Mouse (Mus musculus): ENCODE measurements around the gene Cnr2. TPM values are rescaled to one million over a fixed set of nuclear protein-coding genes. Genes with fewer than 3 reads are reported as not detected.
A peak's percentile ranks its signal among the peaks of the same experiment; 100 is the strongest.

Cnr2 gene
- polyA plus RNA-seq, 1 experiment from 2014 or later: 0.71 TPM

DNA sequence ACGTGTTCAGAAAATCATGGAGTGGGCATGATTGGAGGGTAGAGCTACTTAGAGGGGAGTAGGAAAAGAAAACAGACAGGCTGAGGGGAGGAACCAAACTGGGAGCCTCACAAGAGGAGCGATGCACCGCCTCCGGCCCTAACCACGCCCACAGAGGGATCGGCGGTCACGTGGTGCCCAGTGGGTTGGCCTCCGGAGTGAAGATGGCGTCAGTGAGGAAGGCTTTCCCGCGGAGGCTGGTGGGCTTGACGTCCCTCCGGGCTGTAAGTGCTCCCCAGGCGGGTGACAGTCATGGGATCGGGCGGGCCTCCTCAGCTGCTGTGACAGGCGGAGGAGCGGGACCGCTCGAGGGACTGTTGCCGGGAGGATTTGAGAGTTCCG, 51.1 kb downstream of the Cnr2 start, which contains the start of gene Hmgcl:
TSS of gene Hmgcl (plus strand) at position 171 of the 381 bp plus-strand sequence.
- no peak for TF ChIP-seq CTCF (IDR thresholded peaks at IDR 0.05; ENCODE audit: low read depth)
- Histone ChIP-seq H3K9ac (peak within 1 kb of the TSS; percentile 72), H3K4me3 (ENCODE audit: low read depth, low read length) (peak within 1 kb of the TSS; percentile 72), H3K27me3 (ENCODE audit: insufficient read depth, low read length) (no peaks in the 10 kb centered on the region), H3K36me3 (ENCODE audit: insufficient read depth) (peaks cover 4% of the 10 kb centered on the region), H3K4me1 (ENCODE audit: insufficient read depth) (0 out of 2 replicates have a peak, but pooled peaks cover 3% of the 10 kb centered on the region), H3K4me2 (peak within 1 kb of the TSS; percentile 87), H3K27ac (ENCODE audit: low read depth) (peak within 1 kb of the TSS; percentile 55; the same call in 1 of the 2 replicates), H3K9me3 (ENCODE audit: low read depth, low read length) (no peaks in the 10 kb centered on the region)
- ATAC-seq (ENCODE audit: insufficient read depth): peak; percentile 94
- under 1% methylated on average over 23 of the region's 23 CpGs for WGBS
- DNase-seq: peak; percentile 98

DNA sequence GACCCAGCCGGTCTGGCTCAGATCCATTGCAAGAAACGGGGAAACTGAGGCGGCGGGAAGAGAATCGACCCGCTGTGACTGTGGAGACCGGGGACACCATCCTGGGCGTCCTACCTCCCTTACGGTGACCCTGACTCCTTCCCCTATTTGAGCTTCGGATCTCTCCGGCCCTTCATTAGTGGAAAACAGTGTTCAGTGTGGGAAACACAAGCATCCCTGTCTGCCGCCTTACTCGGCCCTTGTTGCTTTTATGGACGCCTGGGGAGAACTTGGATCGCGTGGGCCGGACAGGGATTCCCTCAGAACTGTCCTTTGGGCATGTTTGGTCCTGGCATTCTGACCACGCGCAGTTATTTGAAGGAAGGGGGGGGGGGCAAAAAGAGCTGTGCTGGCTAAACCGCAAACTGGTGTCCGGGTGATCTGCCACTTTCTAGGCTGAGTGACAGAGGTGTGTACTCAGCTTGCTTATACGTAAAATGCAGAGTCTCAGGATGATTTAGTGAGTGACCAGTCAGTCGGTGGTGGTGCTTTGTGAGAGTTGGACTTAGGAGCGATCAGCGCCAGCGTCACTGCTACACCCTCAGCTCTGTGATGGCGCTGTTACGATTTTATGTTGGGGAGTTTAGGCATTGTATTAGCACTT, 51.6 kb downstream of the Cnr2 start:
- ATAC-seq (ENCODE audit: insufficient read depth): peak; percentile 4
- no peaks in the 10 kb centered on the region for H3K9me3 ChIP-seq (ENCODE audit: low read depth, low read length)
- H3K27me3 ChIP-seq (ENCODE audit: insufficient read depth, low read length): no peaks in the 10 kb centered on the region
- H3K4me2 ChIP-seq: peak overlapping the region; percentile 87
- peak; percentile 44 for DNase-seq
- H3K27ac ChIP-seq (ENCODE audit: low read depth): peak overlapping the region; percentile 55; the same call in 1 of the 2 replicates
- H3K36me3 ChIP-seq (ENCODE audit: insufficient read depth): peaks cover 8% of the 10 kb centered on the region
- H3K9ac ChIP-seq: peak overlapping the region; percentile 72
- no peak for TF ChIP-seq CTCF (IDR thresholded peaks at IDR 0.05; ENCODE audit: low read depth)
- 0 out of 2 replicates have a peak, but pooled peaks cover 3% of the 10 kb centered on the region for H3K4me1 ChIP-seq (ENCODE audit: insufficient read depth)
- H3K4me3 ChIP-seq (ENCODE audit: low read depth, low read length): peak overlapping the region; percentile 72
- WGBS: under 1% methylated on average over 28 of the region's 28 CpGs

- Histone ChIP-seq H3K4me3 (ENCODE audit: low read depth, low read length) (no peak overlapping the region), H3K9me3 (ENCODE audit: low read depth, low read length) (no peaks in the 10 kb centered on the region), H3K4me2 (0 out of 2 replicates have a peak overlapping the region, but pooled peaks have one; percentile 23), H3K27me3 (ENCODE audit: insufficient read depth, low read length) (no peaks in the 10 kb centered on the region), H3K4me1 (ENCODE audit: insufficient read depth) (0 out of 2 replicates have a peak, but pooled peaks cover 3% of the 10 kb centered on the region), H3K36me3 (ENCODE audit: insufficient read depth) (peaks cover 16% of the 10 kb centered on the region), H3K9ac (no peak overlapping the region), H3K27ac (ENCODE audit: low read depth) (no peak overlapping the region)
- WGBS: 90% methylated on average over 8 of the region's 8 CpGs
- no peak for TF ChIP-seq CTCF (IDR thresholded peaks at IDR 0.05; ENCODE audit: low read depth)
- no peak for DNase-seq
- no peak for ATAC-seq (ENCODE audit: insufficient read depth)
Measured at GRCm38 (mm10) chr4:135948142-135948541, 52.9 kb downstream of the Cnr2 start.

DNA sequence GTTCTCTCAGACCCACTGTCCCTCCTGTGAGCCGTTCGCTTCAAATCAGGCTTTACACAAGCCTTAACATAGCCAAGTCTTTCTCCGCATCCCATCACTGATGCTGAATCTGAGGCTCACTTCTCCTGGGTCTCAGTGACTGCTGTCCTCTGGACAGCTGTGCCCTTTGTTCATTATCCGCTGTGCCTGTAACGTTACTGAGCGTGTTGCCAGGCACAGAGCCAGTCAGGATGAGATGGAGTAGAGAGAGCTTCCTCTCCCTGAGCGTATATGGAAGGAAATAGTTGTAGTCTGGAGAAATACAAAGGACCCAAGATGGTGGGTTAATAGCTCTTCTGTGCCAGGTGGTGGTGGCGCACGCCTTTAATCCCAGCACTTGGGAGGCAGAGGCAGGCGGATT, 54.3 kb downstream of the Cnr2 start:
- Histone ChIP-seq H3K4me1 (ENCODE audit: insufficient read depth) (0 out of 2 replicates have a peak, but pooled peaks cover 3% of the 10 kb centered on the region), H3K27ac (ENCODE audit: low read depth) (no peak overlapping the region; the same call in 1 of the 2 replicates), H3K9me3 (ENCODE audit: low read depth, low read length) (no peaks in the 10 kb centered on the region), H3K9ac (no peak overlapping the region), H3K36me3 (ENCODE audit: insufficient read depth) (peaks cover 21% of the 10 kb centered on the region), H3K4me3 (ENCODE audit: low read depth, low read length) (no peak overlapping the region), H3K4me2 (no peak overlapping the region), H3K27me3 (ENCODE audit: insufficient read depth, low read length) (no peaks in the 10 kb centered on the region)
- DNase-seq: peak; percentile 39
- no peak for TF ChIP-seq CTCF (IDR thresholded peaks at IDR 0.05; ENCODE audit: low read depth)
- no peak for ATAC-seq (ENCODE audit: insufficient read depth)
- 77% methylated on average over 10 of the region's 10 CpGs for WGBS

DNA sequence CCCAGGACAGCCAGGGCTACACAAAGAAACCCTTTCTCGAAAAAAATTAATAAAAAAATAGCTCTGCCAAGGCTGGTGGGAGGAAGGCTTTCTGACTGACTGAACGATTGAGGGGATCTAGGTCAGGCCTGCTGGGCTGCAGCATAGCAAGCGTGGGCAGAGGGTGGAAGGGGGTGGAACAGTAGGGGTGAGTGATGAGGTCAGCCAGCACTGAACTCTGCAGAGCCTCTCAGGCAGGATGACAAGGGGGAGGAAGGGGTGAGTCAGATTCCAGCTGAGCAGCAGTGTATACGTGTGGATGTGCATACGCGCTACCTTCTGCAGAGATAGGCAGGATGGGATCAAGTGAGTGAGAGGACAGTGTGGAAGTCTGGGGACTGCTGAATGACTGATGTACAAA, 54.7 kb downstream of the Cnr2 start:
- Histone ChIP-seq H3K4me3 (ENCODE audit: low read depth, low read length) (no peak overlapping the region), H3K9ac (no peak overlapping the region), H3K9me3 (ENCODE audit: low read depth, low read length) (no peaks in the 10 kb centered on the region), H3K36me3 (ENCODE audit: insufficient read depth) (peaks cover 24% of the 10 kb centered on the region), H3K27ac (ENCODE audit: low read depth) (no peak overlapping the region), H3K27me3 (ENCODE audit: insufficient read depth, low read length) (no peaks in the 10 kb centered on the region), H3K4me1 (ENCODE audit: insufficient read depth) (0 out of 2 replicates have a peak, but pooled peaks cover 3% of the 10 kb centered on the region), H3K4me2 (no peak overlapping the region)
- DNase-seq (peak; percentile 22), ATAC-seq (ENCODE audit: insufficient read depth) (no peak)
- WGBS: 51% methylated on average over 6 of the region's 6 CpGs
- no peak for TF ChIP-seq CTCF (IDR thresholded peaks at IDR 0.05; ENCODE audit: low read depth)

GRCm38 (mm10) chr4:135950365-135950764, 55.2 kb downstream of the Cnr2 start:
- DNase-seq (no peak), ATAC-seq (ENCODE audit: insufficient read depth) (no peak)
- H3K36me3 ChIP-seq (ENCODE audit: insufficient read depth): peaks cover 28% of the 10 kb centered on the region
- no peak overlapping the region for H3K27ac ChIP-seq (ENCODE audit: low read depth)
- WGBS: 71% methylated on average over 6 of the region's 6 CpGs
- H3K9me3 ChIP-seq (ENCODE audit: low read depth, low read length): no peaks in the 10 kb centered on the region
- H3K4me3 ChIP-seq (ENCODE audit: low read depth, low read length): no peak overlapping the region
- no peak overlapping the region for H3K4me2 ChIP-seq
- 0 out of 2 replicates have a peak, but pooled peaks cover 3% of the 10 kb centered on the region for H3K4me1 ChIP-seq (ENCODE audit: insufficient read depth)
- no peak overlapping the region for H3K9ac ChIP-seq
- no peaks in the 10 kb centered on the region for H3K27me3 ChIP-seq (ENCODE audit: insufficient read depth, low read length)
- no peak for TF ChIP-seq CTCF (IDR thresholded peaks at IDR 0.05; ENCODE audit: low read depth)

GRCm38 (mm10) chr4:135951505-135951904, 56.3 kb downstream of the Cnr2 start:
- H3K27me3 ChIP-seq (ENCODE audit: insufficient read depth, low read length): no peaks in the 10 kb centered on the region
- H3K9me3 ChIP-seq (ENCODE audit: low read depth, low read length): no peaks in the 10 kb centered on the region
- no peak overlapping the region for H3K4me3 ChIP-seq (ENCODE audit: low read depth, low read length)
- no peak overlapping the region for H3K4me2 ChIP-seq
- H3K27ac ChIP-seq (ENCODE audit: low read depth): no peak overlapping the region
- H3K36me3 ChIP-seq (ENCODE audit: insufficient read depth): peaks cover 37% of the 10 kb centered on the region
- ATAC-seq (ENCODE audit: insufficient read depth): no peak
- H3K9ac ChIP-seq: no peak overlapping the region
- TF ChIP-seq CTCF (IDR thresholded peaks at IDR 0.05; ENCODE audit: low read depth): peak; percentile 45
- H3K4me1 ChIP-seq (ENCODE audit: insufficient read depth): no peaks in the 10 kb centered on the region
- WGBS: 90% methylated on average over 3 of the region's 3 CpGs
- no peak for DNase-seq
